10 mouse cellular contexts compared by ENCODE assay signal in genomic region chr11:59393591-59393990, GRCm38 (mm10). TPM values are rescaled to one million over a fixed set of nuclear protein-coding genes. Genes with fewer than 3 reads are reported as not detected.
DNase-seq lines count a peak whose midpoint lies in the region; ATAC-seq lines count a peak whose summit lies in the region.
"Had no signal": no experiment of that assay in that cellular context is flagged by ENCODE, and none has a peak within 500 bp of the region (broad histone marks: within the 10 kb centered on the region; RNA-seq: fewer than 3 reads in every experiment).

No protein-coding gene starts in this region.

- peak overlapping the region; percentile 12; the same call in 1 of the 2 replicates for H3K4me2 ChIP-seq in heart, embryonic 12.5 days
- no peak overlapping the region for H3K4me2 ChIP-seq in hindbrain, embryonic 11.5 days (replicated peaks; ENCODE audit: low read depth, low read length)
- H3K4me2 ChIP-seq: liver, embryonic 15.5 days had no signal

- peaks cover 33% of the 10 kb centered on the region for H3K4me1 ChIP-seq in heart, embryonic 12.5 days (replicated peaks)
- no peaks in the 10 kb centered on the region for H3K4me1 ChIP-seq in hindbrain, embryonic 11.5 days (replicated peaks; ENCODE audit: control insufficient read depth, insufficient read depth, low read length)

- no peak for DNase-seq in heart, postnatal 25 days (ENCODE audit: low spot score)
- peak; percentile 69 for DNase-seq in Muller cell, postnatal 12 days (ENCODE audit: inconsistent ontology term)
- DNase-seq in embryo, embryonic 11.5 days (ENCODE audit: low read depth, low spot score) = peak; percentile 51
- DNase-seq in hindbrain, embryonic 11.5 days (ENCODE audit: low spot score) = peak; percentile 44
- DNase-seq in lung, postnatal 36 days = peak; percentile 35
- no peak for DNase-seq in thymus, postnatal 36 days
- DNase-seq in spleen, postnatal 4 days (ENCODE audit: low spot score in 2 of 2) = no peak

- H3K36me3 ChIP-seq in heart, embryonic 12.5 days = no peaks in the 10 kb centered on the region
- H3K36me3 ChIP-seq in hindbrain, embryonic 11.5 days (ENCODE audit: control insufficient read depth, insufficient read depth, low read length) = no peaks in the 10 kb centered on the region
- H3K36me3 ChIP-seq: liver, embryonic 15.5 days had no signal

- no peak for ATAC-seq in heart, embryonic 12.5 days (ENCODE audit: insufficient number of reproducible peaks, low FRiP score)
- ATAC-seq in hindbrain, embryonic 11.5 days (ENCODE audit: low FRiP score) = no peak

- no peak overlapping the region for H3K27ac ChIP-seq in heart, embryonic 12.5 days (ENCODE audit: poor library complexity, severe bottlenecking)
- no peak overlapping the region for H3K27ac ChIP-seq in hindbrain, embryonic 11.5 days (ENCODE audit: low read depth, low read length)
- H3K27ac ChIP-seq: liver, embryonic 15.5 days had no signal

- WGBS in heart, embryonic 12.5 days = 53% methylated on average over 9 of the region's 9 CpGs
- 33% methylated on average over 9 of the region's 9 CpGs for whole genome bisulfite sequencing in hindbrain, embryonic 11.5 days

- intact Hi-C loops in heart, postnatal 25 days (cut with DNase I) = no loop called here

- no peak overlapping the region for H3K9ac ChIP-seq in heart, embryonic 12.5 days
- H3K9ac ChIP-seq in hindbrain, embryonic 11.5 days (ENCODE audit: low read depth, low read length) = no peak overlapping the region
- H3K9ac ChIP-seq: liver, embryonic 15.5 days had no signal

- H3K9me3 ChIP-seq in heart, embryonic 12.5 days (replicated peaks) = no peaks in the 10 kb centered on the region
- no peaks in the 10 kb centered on the region for H3K9me3 ChIP-seq in hindbrain, embryonic 11.5 days (ENCODE audit: control insufficient read depth, low read length)
- H3K9me3 ChIP-seq: liver, embryonic 15.5 days had no signal

- H3K27me3 ChIP-seq in heart, embryonic 12.5 days (replicated peaks) = no peaks in the 10 kb centered on the region
- H3K27me3 ChIP-seq in hindbrain, embryonic 11.5 days (ENCODE audit: control insufficient read depth, insufficient read depth, low read length) = no peaks in the 10 kb centered on the region
- H3K27me3 ChIP-seq: CH12.LX; liver, embryonic 15.5 days had no signal

- H3K4me3 ChIP-seq in heart, embryonic 12.5 days = no peak overlapping the region
- no peak overlapping the region for H3K4me3 ChIP-seq in hindbrain, embryonic 11.5 days (ENCODE audit: low read depth, low read length)
- H3K4me3 ChIP-seq: liver, embryonic 15.5 days had no signal

RNA-seq across cellular contexts. Expression of gene Prss38, which starts 18.1 kb away (rescaled TPM):
- not detected in 2 replicates for polyA plus RNA-seq in heart, embryonic 12.5 days (2016; fragmentation: Nextera tagmentation; extraction: Ambion mirVana)
- total RNA-seq in heart, postnatal 25 days (2021) = not detected
- not detected in 2 replicates for polyA plus RNA-seq in hindbrain, embryonic 11.5 days (2014; fragmentation: Nextera tagmentation; extraction: Ambion mirVana)
- total RNA-seq: CH12.LX had no signal
- polyA plus RNA-seq: liver, embryonic 15.5 days had no signal

RNA-seq across cellular contexts. Expression of gene Jmjd4, which starts 56.3 kb away (rescaled TPM):
- polyA plus RNA-seq in heart, embryonic 12.5 days (2016; fragmentation: Nextera tagmentation; extraction: Ambion mirVana) = 11.7 and 13.1 TPM in 2 replicates
- total RNA-seq in heart, postnatal 25 days (2021) = 10 to 100 TPM; 11.9 to 13.0 TPM
- 12.2 and 13.0 TPM in 2 replicates for polyA plus RNA-seq in hindbrain, embryonic 11.5 days (2014; fragmentation: Nextera tagmentation; extraction: Ambion mirVana)

RNA-seq across cellular contexts. Expression of gene Snap47, which starts 57.4 kb away (rescaled TPM):
- 107 and 108 TPM in 2 replicates for polyA plus RNA-seq in heart, embryonic 12.5 days (2016; fragmentation: Nextera tagmentation; extraction: Ambion mirVana)
- total RNA-seq in heart, postnatal 25 days (2021) = 10 to 100 TPM; 35.4 to 37.0 TPM
- polyA plus RNA-seq in hindbrain, embryonic 11.5 days (2014; fragmentation: Nextera tagmentation; extraction: Ambion mirVana) = 183 and 195 TPM in 2 replicates

Comparison
In these comparisons a context has a peak if more than half of its experiments do, and no peak if none do; other contexts are left out.
1. DNase-seq: peak in Muller cell, postnatal 12 days (single experiment), embryo, embryonic 11.5 days (single experiment), hindbrain, embryonic 11.5 days (single experiment) and lung, postnatal 36 days (single experiment); none in heart, postnatal 25 days (single experiment), thymus, postnatal 36 days (0 of 2) and spleen, postnatal 4 days (0 of 2).